Mouse (Mus musculus) liver, adult 2 months (tissue): ENCODE results near the gene Adss. TPM values are rescaled to one million over a fixed set of nuclear protein-coding genes. Genes with fewer than 3 reads are reported as not detected.

Experiments
- DNase-seq: peaks from one replicate; pipeline ENCODE4 v3.0.0-alpha.2; 2011; ENCODE audit warnings: low read depth, low spot score; ENCODE audit errors: extremely low read depth
- H3K27ac ChIP-seq: fragments of 200-500 bp; replicated peaks from 2 replicates; pipeline ENCODE4 v1.5.1; 2012; ENCODE audit warnings: low read depth, mild to moderate bottlenecking, control low read depth, inconsistent platforms, low read length; ENCODE audit not compliant: insufficient read depth
- H3K27me3 ChIP-seq: fragments of 200-500 bp; 2 replicates; pipeline ENCODE4 v1.6.1; 2012; ENCODE audit warnings: mild to moderate bottlenecking, moderate library complexity, low read length, inconsistent platforms; ENCODE audit not compliant: control insufficient read depth, insufficient read depth
- H3K36me3 ChIP-seq: fragments of 200-500 bp; 2 replicates; pipeline ENCODE4 v1.6.1; 2012; ENCODE audit warnings: low read length, inconsistent platforms; ENCODE audit not compliant: control insufficient read depth, insufficient read depth
- H3K4me1 ChIP-seq: fragments of 200-500 bp; 2 replicates; pipeline ENCODE4 v1.6.1; 2011; ENCODE audit warnings: low read length; ENCODE audit not compliant: control insufficient read depth, insufficient read depth
- H3K4me3 ChIP-seq: fragments of 200-500 bp; 2 replicates; pipeline ENCODE4 v1.5.1; 2011; ENCODE audit warnings: low read depth, mild to moderate bottlenecking, control low read depth, low read length, moderate library complexity; ENCODE audit not compliant: insufficient read depth
- H3K79me2 ChIP-seq: fragments of 200-500 bp; 2 replicates; pipeline ENCODE4 v1.6.1; 2012; ENCODE audit warnings: inconsistent platforms, mild to moderate bottlenecking, low read length, moderate library complexity; ENCODE audit not compliant: control insufficient read depth, insufficient read depth
- H3K9ac ChIP-seq: fragments of 200-500 bp; 2 replicates; pipeline ENCODE4 v1.6.1; 2012; ENCODE audit warnings: low read depth, mild to moderate bottlenecking, control low read depth, inconsistent platforms, low read length
- CTCF ChIP-seq: fragments of 200-500 bp; IDR thresholded peaks from 2 replicates; pipeline ENCODE4 v1.5.1; 2011; ENCODE audit warnings: low read depth, low read length, control low read depth
- POLR2A ChIP-seq: fragments of 200-500 bp; IDR thresholded peaks from 2 replicates; pipeline ENCODE4 v1.6.1; 2011; ENCODE audit warnings: low read length, control low read depth; ENCODE audit not compliant: insufficient read depth; ENCODE audit errors: extremely low read depth
- WGBS: fragments of 180-500 bp; shearing (Covaris S2); methylation state at CpG from one replicate; pipeline ENCODE4 v1.1.7; 2018; 5-methylcytosine and 5-hydroxymethylcytosine counted together
- polyA plus RNA-seq: library from polyadenylated mRNA; depleted of rRNA; stranded (reverse); fragments of >200 nt; gene quantifications from 2 replicates; pipeline ENCODE4 v1.2.3, GENCODE M21; 2012; rRNA removed
- total RNA-seq: library from RNA; depleted of rRNA; stranded (reverse); fragments of >200 nt; gene quantifications from 2 replicates; pipeline ENCODE4 v1.2.3, GENCODE M21; 2014; rRNA removed

Adss gene
- total and polyA plus RNA-seq, 2 experiments: 11.1 to 43.2 TPM

GRCm38 (mm10) chr1:177714397-177715012 is 81.8 kb downstream of the Adss start:
- no peaks in the 10 kb centered on the region for H3K79me2 ChIP-seq
- TF ChIP-seq POLR2A (no peak), CTCF (no peak)
- no peak overlapping the region for H3K9ac ChIP-seq
- WGBS: 90% methylated on average over 5 of the region's 5 CpGs
- no peak for DNase-seq
- H3K4me1 ChIP-seq: peaks cover 12% of the 10 kb centered on the region
- H3K27me3 ChIP-seq: no peaks in the 10 kb centered on the region
- no peak overlapping the region for H3K4me3 ChIP-seq
- no peaks in the 10 kb centered on the region for H3K36me3 ChIP-seq
- H3K27ac ChIP-seq: no peak overlapping the region

GRCm38 (mm10) chr1:177713635-177714396 is 82.5 kb downstream of the Adss start:
- Histone ChIP-seq H3K4me3 (no peak overlapping the region), H3K27ac (no peak overlapping the region), H3K79me2 (no peaks in the 10 kb centered on the region), H3K4me1 (peaks cover 12% of the 10 kb centered on the region), H3K9ac (no peak overlapping the region), H3K27me3 (no peaks in the 10 kb centered on the region), H3K36me3 (no peaks in the 10 kb centered on the region)
- TF ChIP-seq CTCF: no peak
- no peak for TF ChIP-seq POLR2A
- DNase-seq: peak; percentile 12
- WGBS: 74% methylated on average over 3 of the region's 3 CpGs

Other genes with a start within 250 kb of the Adss start
- not detected in 2 replicates for gene 1700016C15Rik, start 66.7 kb downstream of the Adss start, total RNA-seq
- gene 1700016C15Rik, start 66.7 kb downstream of the Adss start, polyA plus RNA-seq: not detected in 2 replicates
- 0.09 and 0.20 TPM in 2 replicates for gene Catspere2, start 186.9 kb upstream of the Adss start, total RNA-seq
- gene Catspere2, start 186.9 kb upstream of the Adss start, polyA plus RNA-seq: 0.02 and 0.46 TPM in 2 replicates